Mouse (Mus musculus) lung, embryonic 15.5 days (tissue): ENCODE measurements around the gene Vegfb. TPM values are rescaled to one million over a fixed set of nuclear protein-coding genes. Genes with fewer than 3 reads are reported as not detected.

ENCODE experiments used
- ATAC-seq: fragments of 200-750 bp; cut with Nextera tagmentation; 2 replicates; pipeline ENCODE4 v1.8.0; 2017; ENCODE audit warnings: moderate number of reproducible peaks, borderline replicate concordance; ENCODE audit not compliant: low FRiP score, low TSS enrichment; ENCODE audit errors: extremely low read depth
- H3K27ac ChIP-seq: fragments of 300-500 bp; sonication (generic); 2 replicates; pipeline ENCODE4 v1.5.1; 2015; ENCODE audit warnings: moderate library complexity, mild to moderate bottlenecking, inconsistent platforms
- H3K27me3 ChIP-seq: fragments of 300-500 bp; sonication (generic); 2 replicates; pipeline ENCODE4 v1.6.1; 2015; ENCODE audit warnings: inconsistent platforms
- H3K36me3 ChIP-seq: fragments of 300-500 bp; sonication (generic); 2 replicates; pipeline ENCODE4 v1.6.1; 2015; ENCODE audit warnings: inconsistent platforms
- H3K4me1 ChIP-seq: fragments of 300-500 bp; sonication (generic); 2 replicates; pipeline ENCODE4 v1.6.1; 2015; ENCODE audit warnings: inconsistent platforms
- H3K4me2 ChIP-seq: fragments of 300-500 bp; sonication (generic); 2 replicates; pipeline ENCODE4 v1.6.1; 2015; ENCODE audit warnings: inconsistent platforms, mild to moderate bottlenecking, moderate library complexity
- H3K4me3 ChIP-seq: fragments of 300-500 bp; sonication (generic); 2 replicates; pipeline ENCODE4 v1.5.1; 2015; ENCODE audit warnings: mild to moderate bottlenecking, inconsistent platforms
- H3K9ac ChIP-seq: fragments of 300-500 bp; sonication (generic); 2 replicates; pipeline ENCODE4 v1.6.1; 2015; ENCODE audit warnings: inconsistent platforms
- H3K9me3 ChIP-seq: fragments of 300-500 bp; sonication (generic); 2 replicates; pipeline ENCODE4 v1.6.1; 2016; ENCODE audit warnings: inconsistent platforms
- WGBS: fragments of 180-500 bp; shearing (Covaris S2); methylation state at CpG from one replicate; pipeline ENCODE4 v1.1.7; 2015; 5-methylcytosine and 5-hydroxymethylcytosine counted together
- polyA plus RNA-seq: library from polyadenylated mRNA; unstranded; fragments of >200 nt; fragmentation: Nextera tagmentation; extraction: Ambion mirVana; gene quantifications from 2 replicates; pipeline ENCODE4 v1.2.1, GENCODE M21; 2015

Vegfb gene
- polyA plus RNA-seq, 1 experiment from 2014 or later = 48.7 TPM

DNA sequence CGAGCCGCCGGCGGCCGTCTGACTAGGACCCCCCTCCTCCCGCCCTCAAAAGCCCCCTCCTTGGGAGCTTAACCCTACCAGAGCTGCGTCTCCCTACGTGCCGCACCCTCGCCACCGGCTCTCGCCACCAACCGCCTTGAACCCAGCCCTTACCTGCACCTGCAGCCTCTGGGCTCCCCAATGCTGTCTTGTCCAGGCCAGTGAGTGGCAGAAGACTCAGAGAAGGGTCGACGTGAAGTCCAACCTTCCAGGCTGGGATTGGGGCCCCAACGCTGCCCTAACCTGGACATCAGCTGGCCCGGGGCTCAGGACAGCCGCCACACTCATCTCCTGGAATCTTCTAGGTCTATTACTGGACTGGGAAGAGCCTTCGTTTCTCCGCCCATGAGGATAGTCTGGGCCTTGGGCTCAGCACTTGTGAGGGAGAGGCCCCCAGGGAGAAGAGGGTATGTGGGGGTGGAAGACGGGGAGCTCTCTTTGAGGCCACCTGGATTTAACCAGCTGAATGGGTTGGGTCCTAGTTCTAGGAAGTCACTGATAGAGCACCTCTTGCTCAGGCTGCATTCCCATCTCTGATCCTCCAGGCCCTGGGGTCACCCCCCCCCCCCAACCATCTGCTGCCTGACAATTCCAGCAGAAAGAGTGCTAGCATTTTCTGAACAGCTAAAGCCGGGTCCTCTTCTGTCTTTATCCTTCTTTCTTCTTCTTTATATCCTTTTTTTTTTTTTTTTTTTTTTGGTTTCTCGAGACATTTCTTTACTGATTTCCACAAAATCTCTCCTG is 53.1 kb downstream of the Vegfb start, which contains the start of gene Kcnk4:
Gene Kcnk4, minus strand, starts transcription at position 321 of the 783 bp plus-strand sequence.
- Histone ChIP-seq H3K4me3 (peak within 1 kb of the TSS; percentile 37), H3K36me3 (no peaks in the 10 kb centered on the region), H3K4me2 (peak within 1 kb of the TSS; percentile 63), H3K27me3 (peaks cover 68% of the 10 kb centered on the region), H3K4me1 (peaks cover 12% of the 10 kb centered on the region), H3K27ac (no peak within 1 kb of the TSS), H3K9me3 (no peaks in the 10 kb centered on the region), H3K9ac (peak within 1 kb of the TSS; percentile 30; the same call in 1 of the 2 replicates)
- 10% methylated on average over 23 of the region's 23 CpGs for WGBS
- ATAC-seq = peak; percentile 13; the same call in 1 of the 2 replicates

DNA sequence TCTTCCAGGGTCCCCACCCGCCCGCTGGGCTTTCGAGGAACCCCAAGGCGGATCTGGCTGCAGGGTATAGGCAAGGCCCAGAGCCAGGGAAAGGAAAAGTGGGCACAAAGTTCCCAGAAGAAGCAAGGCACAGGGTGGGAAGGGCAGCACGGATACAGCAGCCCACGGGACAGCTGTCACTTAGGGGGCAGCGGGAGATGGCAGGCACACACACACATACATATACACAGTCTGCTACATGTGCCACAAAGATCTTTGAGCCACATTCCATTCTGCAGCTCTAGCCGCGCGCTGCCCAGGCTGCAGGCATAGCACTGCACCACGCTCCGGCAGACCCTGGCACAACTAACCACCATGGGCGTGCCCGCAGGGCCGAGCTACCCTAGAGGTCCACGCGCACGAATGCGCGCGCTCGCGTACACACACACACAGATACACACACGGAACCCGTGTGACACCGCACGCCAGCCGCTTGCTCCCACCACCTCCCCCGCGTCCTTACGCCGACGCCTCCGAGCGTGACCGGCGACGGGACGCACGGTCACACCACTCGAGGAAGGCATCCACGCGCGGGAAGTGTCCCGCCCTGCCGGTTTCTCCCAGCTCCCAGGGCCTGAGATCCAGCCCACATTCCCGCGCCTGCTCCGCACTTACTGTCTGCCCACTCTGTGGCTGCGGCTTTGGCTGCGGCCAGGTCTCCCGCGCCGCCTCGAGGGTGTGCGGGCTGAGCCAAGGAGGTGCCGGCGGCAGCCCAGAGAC is 53.8 kb downstream of the Vegfb start:
- Histone ChIP-seq H3K9me3 (no peaks in the 10 kb centered on the region), H3K27ac (no peak overlapping the region), H3K4me1 (peaks cover 12% of the 10 kb centered on the region), H3K27me3 (peaks cover 75% of the 10 kb centered on the region), H3K4me2 (peak overlapping the region; percentile 63), H3K36me3 (no peaks in the 10 kb centered on the region), H3K9ac (peak overlapping the region; percentile 30; the same call in 1 of the 2 replicates), H3K4me3 (peak overlapping the region; percentile 37)
- peak; percentile 32; the same call in 1 of the 2 replicates for ATAC-seq
- WGBS = 4% methylated on average over 58 of the region's 58 CpGs

DNA sequence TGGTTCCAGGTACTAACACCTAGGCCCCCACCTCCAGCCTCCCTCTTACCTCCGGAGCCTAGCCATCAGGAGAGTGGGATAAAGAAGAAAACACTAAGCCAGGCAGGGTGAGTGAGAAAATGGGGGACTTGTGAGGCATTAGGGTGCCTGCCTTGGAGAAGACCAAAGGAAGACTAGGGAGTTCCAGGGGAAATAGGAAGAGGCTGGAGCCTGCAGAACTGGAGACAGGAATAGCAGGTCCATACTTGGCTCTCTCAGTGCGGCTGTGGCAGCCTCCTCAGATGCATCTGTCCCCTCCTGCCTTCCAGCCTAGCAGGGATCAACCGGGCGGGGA is 54.4 kb downstream of the Vegfb start:
- H3K36me3 ChIP-seq = no peaks in the 10 kb centered on the region
- H3K4me3 ChIP-seq = no peak overlapping the region
- no peak for ATAC-seq
- peaks cover 81% of the 10 kb centered on the region for H3K27me3 ChIP-seq
- peak overlapping the region; percentile 63; the same call in 1 of the 2 replicates for H3K4me2 ChIP-seq
- no peaks in the 10 kb centered on the region for H3K9me3 ChIP-seq
- peaks cover 13% of the 10 kb centered on the region for H3K4me1 ChIP-seq
- H3K27ac ChIP-seq = no peak overlapping the region
- H3K9ac ChIP-seq = no peak overlapping the region
- WGBS = 30% methylated on average over 4 of the region's 4 CpGs

Other genes with a start within 250 kb of the Vegfb start
- 33.4 and 36.1 TPM in 2 replicates for gene Rps6ka4, start 147.0 kb downstream of the Vegfb start, polyA plus RNA-seq
- gene Ccdc88b, start 129.4 kb downstream of the Vegfb start, polyA plus RNA-seq = 1.3 and 1.7 TPM in 2 replicates
- 137 and 153 TPM in 2 replicates for gene Trmt112, start 78.0 kb downstream of the Vegfb start, polyA plus RNA-seq
- gene Prdx5, start 77.5 kb downstream of the Vegfb start, polyA plus RNA-seq = 245 and 260 TPM in 2 replicates
- 9.3 and 9.5 TPM in 2 replicates for gene Esrra, start 65.8 kb downstream of the Vegfb start, polyA plus RNA-seq
- 2.5 and 3.4 TPM in 2 replicates for gene Catsperz, start 62.3 kb downstream of the Vegfb start, polyA plus RNA-seq
- gene Kcnk4, start 53.1 kb downstream of the Vegfb start, polyA plus RNA-seq = 0.13 and 0.22 TPM in 2 replicates
- 74.4 and 80.0 TPM in 2 replicates for gene Bad, start 45.8 kb downstream of the Vegfb start, polyA plus RNA-seq
- gene Gpr137, start 45.2 kb downstream of the Vegfb start, polyA plus RNA-seq = 28.1 and 31.0 TPM in 2 replicates
- gene Ppp1r14b, start 12.7 kb downstream of the Vegfb start, polyA plus RNA-seq = 141 and 160 TPM in 2 replicates
- gene Plcb3, start 11.2 kb downstream of the Vegfb start, polyA plus RNA-seq = 53.5 and 53.9 TPM in 2 replicates
- 121 and 126 TPM in 2 replicates for gene Fkbp2, start 7.2 kb downstream of the Vegfb start, polyA plus RNA-seq
- gene Dnajc4, start 4.9 kb upstream of the Vegfb start, polyA plus RNA-seq = 23.5 and 23.9 TPM in 2 replicates
- gene Nudt22, start 8.5 kb upstream of the Vegfb start, polyA plus RNA-seq = 23.6 and 24.0 TPM in 2 replicates
- 9.7 and 11.2 TPM in 2 replicates for gene Trpt1, start 8.5 kb upstream of the Vegfb start, polyA plus RNA-seq
- gene Fermt3, start 31.8 kb upstream of the Vegfb start, polyA plus RNA-seq = 9.5 and 13.5 TPM in 2 replicates
- gene Stip1, start 52.3 kb upstream of the Vegfb start, polyA plus RNA-seq = 244 and 249 TPM in 2 replicates
- 14.2 and 14.3 TPM in 2 replicates for gene Macrod1, start 69.2 kb upstream of the Vegfb start, polyA plus RNA-seq
- 0.91 and 1.4 TPM in 2 replicates for gene Flrt1, start 118.1 kb upstream of the Vegfb start, polyA plus RNA-seq
- gene Otub1, start 218.7 kb upstream of the Vegfb start, polyA plus RNA-seq = 188 and 194 TPM in 2 replicates
- gene Cox8a, start 230.0 kb upstream of the Vegfb start, polyA plus RNA-seq = 793 and 848 TPM in 2 replicates